Mouse (Mus musculus): ENCODE data around the gene St14. TPM values are rescaled to one million over a fixed set of nuclear protein-coding genes. Genes with fewer than 3 reads are reported as not detected.

St14 gene
- polyA plus RNA-seq, 1 experiment, result 0.02 TPM

GRCm38 (mm10) chr9:31130357-31131204 lies 1.1 kb downstream of the St14 start:
- Histone ChIP-seq H3K36me3 (ENCODE audit: control insufficient read depth, insufficient read depth) (no peaks in the 10 kb centered on the region), H3K4me3 (ENCODE audit: insufficient read depth, poor library complexity, severe bottlenecking) (no peak overlapping the region), H3K79me2 (ENCODE audit: control insufficient read depth, insufficient read depth) (no peaks in the 10 kb centered on the region), H3K27me3 (ENCODE audit: control insufficient read depth, insufficient read depth, insufficient read length) (peaks cover 34% of the 10 kb centered on the region), H3K79me3 (ENCODE audit: low read depth) (no peaks in the 10 kb centered on the region), H3ac (ENCODE audit: control insufficient read depth, insufficient read length, low read depth) (no peak overlapping the region)
- TF ChIP-seq CTCF (IDR thresholded peaks at IDR 0.05; ENCODE audit: control insufficient read depth, insufficient read depth, insufficient read length) (no peak), MYOD1 (IDR thresholded peaks at IDR 0.05; ENCODE audit: control insufficient read depth, insufficient read length, low read depth) (no peak), MAX (IDR thresholded peaks at IDR 0.05) (no peak), MYOG (IDR thresholded peaks at IDR 0.05; ENCODE audit: control insufficient read depth, extremely low read depth, insufficient read length) (no peak), CEBPB (IDR thresholded peaks at IDR 0.05; ENCODE audit: low read depth) (no peak), USF1 (IDR thresholded peaks at IDR 0.05; ENCODE audit: low read depth) (no peak), FOSL1 (IDR thresholded peaks at IDR 0.05; ENCODE audit: insufficient read depth, low read length, poor library complexity, severe bottlenecking) (no peak)

GRCm38 (mm10) chr9:31129956-31130355 lies 1.7 kb downstream of the St14 start:
- H3K79me3 ChIP-seq (ENCODE audit: low read depth), result no peaks in the 10 kb centered on the region
- H3K4me3 ChIP-seq (ENCODE audit: insufficient read depth, poor library complexity, severe bottlenecking), result no peak overlapping the region
- H3K36me3 ChIP-seq (ENCODE audit: control insufficient read depth, insufficient read depth), result no peaks in the 10 kb centered on the region
- TF ChIP-seq CTCF (IDR thresholded peaks at IDR 0.05; ENCODE audit: control insufficient read depth, insufficient read depth, insufficient read length), result no peak
- TF ChIP-seq CEBPB (IDR thresholded peaks at IDR 0.05; ENCODE audit: low read depth), result no peak
- no peak for TF ChIP-seq FOSL1 (IDR thresholded peaks at IDR 0.05; ENCODE audit: insufficient read depth, low read length, poor library complexity, severe bottlenecking)
- no peaks in the 10 kb centered on the region for H3K79me2 ChIP-seq (ENCODE audit: control insufficient read depth, insufficient read depth)
- peaks cover 31% of the 10 kb centered on the region for H3K27me3 ChIP-seq (ENCODE audit: control insufficient read depth, insufficient read depth, insufficient read length)
- H3ac ChIP-seq (ENCODE audit: control insufficient read depth, insufficient read length, low read depth), result no peak overlapping the region

- Histone ChIP-seq H3K79me3 (ENCODE audit: low read depth) (no peaks in the 10 kb centered on the region), H3K36me3 (ENCODE audit: control insufficient read depth, insufficient read depth) (no peaks in the 10 kb centered on the region), H3K27me3 (ENCODE audit: control insufficient read depth, insufficient read depth, insufficient read length) (peaks cover 24% of the 10 kb centered on the region), H3K4me3 (ENCODE audit: insufficient read depth, poor library complexity, severe bottlenecking) (no peak overlapping the region), H3ac (ENCODE audit: control insufficient read depth, insufficient read length, low read depth) (no peak overlapping the region), H3K79me2 (ENCODE audit: control insufficient read depth, insufficient read depth) (no peaks in the 10 kb centered on the region)
- TF ChIP-seq MYOG (IDR thresholded peaks at IDR 0.05; ENCODE audit: control insufficient read depth, extremely low read depth, insufficient read length) (no peak), CTCF (IDR thresholded peaks at IDR 0.05; ENCODE audit: control insufficient read depth, insufficient read depth, insufficient read length) (no peak), CEBPB (IDR thresholded peaks at IDR 0.05; ENCODE audit: low read depth) (peak; percentile 8), FOSL1 (IDR thresholded peaks at IDR 0.05; ENCODE audit: insufficient read depth, low read length, poor library complexity, severe bottlenecking) (no peak), MAX (IDR thresholded peaks at IDR 0.05) (no peak), USF1 (IDR thresholded peaks at IDR 0.05; ENCODE audit: low read depth) (peak; percentile 79), MYOD1 (IDR thresholded peaks at IDR 0.05; ENCODE audit: control insufficient read depth, insufficient read length, low read depth) (no peak)
Observed at GRCm38 (mm10) chr9:31127876-31128465, 3.7 kb downstream of the St14 start.

GRCm38 (mm10) chr9:31126079-31126478 lies 5.6 kb downstream of the St14 start:
- Histone ChIP-seq H3K79me2 (ENCODE audit: control insufficient read depth, insufficient read depth) (no peaks in the 10 kb centered on the region), H3K27me3 (ENCODE audit: control insufficient read depth, insufficient read depth, insufficient read length) (peaks cover 16% of the 10 kb centered on the region), H3ac (ENCODE audit: control insufficient read depth, insufficient read length, low read depth) (no peak overlapping the region), H3K4me3 (ENCODE audit: insufficient read depth, poor library complexity, severe bottlenecking) (no peak overlapping the region), H3K79me3 (ENCODE audit: low read depth) (no peaks in the 10 kb centered on the region), H3K36me3 (ENCODE audit: control insufficient read depth, insufficient read depth) (no peaks in the 10 kb centered on the region)
- no peak for TF ChIP-seq MYOD1 (IDR thresholded peaks at IDR 0.05; ENCODE audit: control insufficient read depth, insufficient read length, low read depth)
- no peak for TF ChIP-seq MAX (IDR thresholded peaks at IDR 0.05)
- TF ChIP-seq FOSL1 (IDR thresholded peaks at IDR 0.05; ENCODE audit: insufficient read depth, low read length, poor library complexity, severe bottlenecking), result no peak
- no peak for TF ChIP-seq USF1 (IDR thresholded peaks at IDR 0.05; ENCODE audit: low read depth)
- TF ChIP-seq CEBPB (IDR thresholded peaks at IDR 0.05; ENCODE audit: low read depth), result no peak

- H3K27me3 ChIP-seq (ENCODE audit: control insufficient read depth, insufficient read depth, insufficient read length), result peaks cover 5% of the 10 kb centered on the region
- H3ac ChIP-seq (ENCODE audit: control insufficient read depth, insufficient read length, low read depth), result no peak overlapping the region
- TF ChIP-seq MAX (IDR thresholded peaks at IDR 0.05) (no peak), CTCF (IDR thresholded peaks at IDR 0.05; ENCODE audit: control insufficient read depth, insufficient read depth, insufficient read length) (no peak), MYOD1 (IDR thresholded peaks at IDR 0.05; ENCODE audit: control insufficient read depth, insufficient read length, low read depth) (no peak), USF1 (IDR thresholded peaks at IDR 0.05; ENCODE audit: low read depth) (no peak), FOSL1 (IDR thresholded peaks at IDR 0.05; ENCODE audit: insufficient read depth, low read length, poor library complexity, severe bottlenecking) (no peak), CEBPB (IDR thresholded peaks at IDR 0.05; ENCODE audit: low read depth) (no peak)
- no peaks in the 10 kb centered on the region for H3K36me3 ChIP-seq (ENCODE audit: control insufficient read depth, insufficient read depth)
- H3K4me3 ChIP-seq (ENCODE audit: insufficient read depth, poor library complexity, severe bottlenecking), result no peak overlapping the region
- H3K79me3 ChIP-seq (ENCODE audit: low read depth), result no peaks in the 10 kb centered on the region
- no peaks in the 10 kb centered on the region for H3K79me2 ChIP-seq (ENCODE audit: control insufficient read depth, insufficient read depth)
Observed at GRCm38 (mm10) chr9:31122464-31123030, 9.1 kb downstream of the St14 start.

Data from C2C12 (cell line).